Mouse (Mus musculus) CH12.LX (cell line): Measurements from ENCODE around the gene Shank1.

Experiments
- BHLHE40 ChIP-seq: IDR thresholded peaks from 2 replicates; pipeline ENCODE4 v1.6.1; 2011; ENCODE audit warnings: mild to moderate bottlenecking, low read depth, low read length, improper control_type of control experiment
- CHD1 ChIP-seq: IDR thresholded peaks from 2 replicates; pipeline ENCODE4 v1.6.1; 2012; ENCODE audit warnings: low read depth, low read length, improper control_type of control experiment, inconsistent platforms
- CTCF ChIP-seq, 2 experiments: IDR thresholded peaks in 1 of 2; conservative IDR thresholded peaks in 1 of 2; 2 replicates each; pipeline ENCODE4 v1.5.1; 2011 to 2012; ENCODE audit warnings: low read depth in 2 of 2, low read length in 2 of 2, improper control_type of control experiment in 1 of 2, inconsistent platforms in 1 of 2, mild to moderate bottlenecking in 1 of 2, moderate library complexity in 1 of 2
- EP300 ChIP-seq: IDR thresholded peaks from 2 replicates; pipeline ENCODE4 v1.6.1; 2011; ENCODE audit warnings: low read length, improper control_type of control experiment
- MAFK ChIP-seq: IDR thresholded peaks from 2 replicates; pipeline ENCODE4 v1.6.1; 2011; ENCODE audit warnings: low read length, improper control_type of control experiment; ENCODE audit not compliant: insufficient replicate concordance
- MAX ChIP-seq: IDR thresholded peaks from 2 replicates; pipeline ENCODE4 v1.6.1; 2011; ENCODE audit warnings: low read length, improper control_type of control experiment
- POLR2A ChIP-seq: IDR thresholded peaks from 2 replicates; pipeline ENCODE4 v1.6.1; 2011; ENCODE audit warnings: low read depth, mild to moderate bottlenecking, improper control_type of control experiment, low read length
- RCOR1 ChIP-seq: conservative IDR thresholded peaks from 2 replicates; pipeline ENCODE4 v1.6.1; 2012; ENCODE audit warnings: low read depth, mild to moderate bottlenecking, inconsistent platforms, low read length, improper control_type of control experiment
- SMC3 ChIP-seq: IDR thresholded peaks from 2 replicates; pipeline ENCODE4 v1.6.1; 2011; ENCODE audit warnings: low read depth, low read length, improper control_type of control experiment
- TBP ChIP-seq: conservative IDR thresholded peaks from 2 replicates; pipeline ENCODE4 v1.6.1; 2011; ENCODE audit warnings: low read depth, low read length, improper control_type of control experiment
- UBTF ChIP-seq: IDR thresholded peaks from 2 replicates; pipeline ENCODE4 v1.6.1; 2012; ENCODE audit warnings: low read depth, mild to moderate bottlenecking, inconsistent platforms, low read length, improper control_type of control experiment, moderate library complexity
- ZC3H11A ChIP-seq: IDR thresholded peaks from 2 replicates; pipeline ENCODE4 v1.6.1; 2012; ENCODE audit warnings: low read depth, mild to moderate bottlenecking, inconsistent platforms, low read length, improper control_type of control experiment
- ZMIZ1 ChIP-seq: IDR thresholded peaks from 2 replicates; pipeline ENCODE4 v1.6.1; 2012; ENCODE audit warnings: low read depth, mild to moderate bottlenecking, inconsistent platforms, low read length, improper control_type of control experiment

DNA sequence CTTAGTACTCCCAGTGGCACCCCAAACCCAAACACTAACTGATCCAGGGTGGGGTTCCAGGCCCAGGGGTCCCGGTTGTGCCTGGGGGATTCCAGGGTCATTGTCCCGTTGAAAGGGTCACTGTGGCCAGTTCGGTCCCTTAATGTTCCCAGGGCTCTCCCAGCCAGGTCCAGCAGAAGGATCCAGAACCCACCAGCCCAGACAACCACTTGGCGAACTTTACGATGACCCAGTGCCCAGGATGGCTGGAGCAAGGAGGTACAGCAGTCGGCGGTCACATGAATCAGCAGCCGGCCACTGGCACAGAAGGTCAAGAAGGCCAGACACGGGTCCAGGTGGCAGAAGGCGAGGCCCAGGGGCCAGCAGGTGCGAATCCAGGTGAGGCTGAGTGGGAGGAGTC is 41.9 kb upstream of the Shank1 start:
- no peak for TF ChIP-seq SMC3
- TF ChIP-seq CTCF (conservative IDR thresholded peaks at IDR 0.05 in 1 of 2, IDR thresholded peaks at IDR 0.05 in 1 of 2; ENCODE audit: low read depth in 2 of 2, low read length in 2 of 2): no peak
- TF ChIP-seq ZMIZ1: no peak
- no peak for TF ChIP-seq RCOR1
- TF ChIP-seq BHLHE40: no peak
- TF ChIP-seq TBP: no peak
- TF ChIP-seq EP300: no peak
- TF ChIP-seq POLR2A: no peak
- no peak for TF ChIP-seq ZC3H11A
- no peak for TF ChIP-seq MAX
- no peak for TF ChIP-seq MAFK
- TF ChIP-seq CHD1: no peak
- no peak for TF ChIP-seq UBTF
